Mouse (Mus musculus) stomach, embryonic 14.5 days (tissue): ENCODE data around the gene Pdss2. TPM values are rescaled to one million over a fixed set of nuclear protein-coding genes. Genes with fewer than 3 reads are reported as not detected.

Source experiments
- ATAC-seq: fragments of 200-750 bp; cut with Nextera tagmentation; 2 replicates; pipeline ENCODE4 v1.8.0; 2017; ENCODE audit warnings: low read depth, moderate TSS enrichment; ENCODE audit not compliant: insufficient number of reproducible peaks, insufficient read depth, low FRiP score
- H3K27ac ChIP-seq: fragments of 300-500 bp; sonication (generic); 2 replicates; pipeline ENCODE4 v1.5.1; 2014; ENCODE audit warnings: mild to moderate bottlenecking, low read length, moderate library complexity, mixed read lengths
- H3K27me3 ChIP-seq: fragments of 300-500 bp; sonication (generic); 2 replicates; pipeline ENCODE4 v1.6.1; 2014; ENCODE audit warnings: low read length, control low read depth, mixed read lengths; ENCODE audit not compliant: control insufficient read depth, insufficient read depth
- H3K36me3 ChIP-seq: fragments of 300-500 bp; sonication (generic); 2 replicates; pipeline ENCODE4 v1.6.1; 2014; ENCODE audit warnings: mild to moderate bottlenecking, control low read depth, low read length, moderate library complexity, mixed read lengths; ENCODE audit not compliant: control insufficient read depth, insufficient read depth
- H3K4me1 ChIP-seq: fragments of 300-500 bp; sonication (generic); 2 replicates; pipeline ENCODE4 v1.6.1; 2014; ENCODE audit warnings: low read length, control low read depth, mixed read lengths; ENCODE audit not compliant: control insufficient read depth, insufficient read depth
- H3K4me2 ChIP-seq: fragments of 300-500 bp; sonication (generic); replicated peaks from 2 replicates; pipeline ENCODE4 v1.6.1; 2014; ENCODE audit warnings: low read depth, low read length, control low read depth
- H3K4me3 ChIP-seq: fragments of 300-500 bp; sonication (generic); 2 replicates; pipeline ENCODE4 v1.5.1; 2014; ENCODE audit warnings: low read depth, low read length, control low read depth
- H3K9ac ChIP-seq: fragments of 300-500 bp; sonication (generic); replicated peaks from 2 replicates; pipeline ENCODE4 v1.6.1; 2014; ENCODE audit warnings: low read depth, mild to moderate bottlenecking, control low read depth, low read length, moderate library complexity, mixed read lengths
- H3K9me3 ChIP-seq: fragments of 300-500 bp; sonication (generic); 2 replicates; pipeline ENCODE4 v1.6.1; 2016; ENCODE audit warnings: low read depth, low read length, control low read depth; ENCODE audit not compliant: control insufficient read depth
- WGBS: fragments of 180-500 bp; shearing (Covaris S2); extraction: QIAGEN DNeasy Blood & Tissue Kit; methylation state at CpG from one replicate; pipeline ENCODE4 v1.1.7; 2014; 5-methylcytosine and 5-hydroxymethylcytosine counted together
- polyA plus RNA-seq: library from polyadenylated mRNA; unstranded; fragments of >200 nt; fragmentation: Nextera tagmentation; extraction: Ambion mirVana; gene quantifications from 2 replicates; pipeline ENCODE4 v1.2.1, GENCODE M21; 2014

Gene Pdss2
- polyA plus RNA-seq, 1 experiment from 2014 or later, result 13.1 TPM

DNA sequence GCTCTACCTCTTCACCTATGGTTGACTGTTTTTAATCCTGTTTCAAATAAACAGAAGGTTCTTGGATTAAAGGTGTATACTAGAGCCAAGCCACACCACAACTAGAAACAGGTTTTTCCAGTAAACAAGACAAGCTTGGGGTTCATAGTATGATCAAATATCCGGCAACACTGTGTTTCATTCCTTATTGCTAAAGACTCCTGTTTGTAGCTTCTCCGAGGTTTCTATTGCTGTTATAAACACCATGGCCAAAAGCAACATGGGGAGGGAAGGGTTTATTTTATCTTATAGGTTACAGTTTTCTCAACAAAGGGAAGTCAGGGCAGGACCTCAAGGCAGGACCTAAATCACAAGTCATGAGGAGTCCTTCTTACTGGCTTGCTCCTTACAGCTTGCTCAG lies 8.0 kb downstream of the Pdss2 start:
- H3K27me3 ChIP-seq, result no peaks in the 10 kb centered on the region
- no peak overlapping the region for H3K9ac ChIP-seq
- ATAC-seq, result no peak
- 85% methylated on average over 2 of the region's 2 CpGs for WGBS
- no peaks in the 10 kb centered on the region for H3K4me1 ChIP-seq
- H3K36me3 ChIP-seq, result no peaks in the 10 kb centered on the region
- no peak overlapping the region for H3K4me3 ChIP-seq
- no peak overlapping the region for H3K27ac ChIP-seq
- no peak overlapping the region for H3K4me2 ChIP-seq
- no peaks in the 10 kb centered on the region for H3K9me3 ChIP-seq

DNA sequence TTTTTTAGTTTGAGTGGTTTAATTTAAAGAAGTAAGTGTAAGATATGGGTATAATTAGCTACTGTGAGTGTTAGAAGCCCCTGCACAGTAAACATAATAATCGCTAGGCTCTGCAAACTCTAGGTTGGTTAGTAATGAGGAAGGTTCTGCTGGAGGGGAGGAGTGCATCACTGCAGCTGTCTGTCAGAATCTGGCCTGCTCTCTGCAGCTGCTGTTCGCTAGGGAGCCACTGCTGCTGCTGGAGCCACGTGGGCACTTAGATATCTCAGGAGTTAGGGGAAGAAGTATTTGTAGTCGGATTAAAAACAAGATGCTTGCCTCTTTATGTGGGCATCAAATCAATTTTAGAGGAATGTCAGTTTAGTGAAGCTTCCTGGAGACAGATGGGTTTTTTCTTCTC lies 13.2 kb downstream of the Pdss2 start:
- H3K27me3 ChIP-seq, result no peaks in the 10 kb centered on the region
- ATAC-seq, result no peak
- no peak overlapping the region for H3K9ac ChIP-seq
- H3K4me3 ChIP-seq, result no peak overlapping the region
- no peaks in the 10 kb centered on the region for H3K36me3 ChIP-seq
- WGBS, result 58% methylated on average over 4 of the region's 4 CpGs
- H3K4me2 ChIP-seq, result no peak overlapping the region
- H3K27ac ChIP-seq, result no peak overlapping the region
- no peaks in the 10 kb centered on the region for H3K9me3 ChIP-seq
- no peaks in the 10 kb centered on the region for H3K4me1 ChIP-seq

DNA sequence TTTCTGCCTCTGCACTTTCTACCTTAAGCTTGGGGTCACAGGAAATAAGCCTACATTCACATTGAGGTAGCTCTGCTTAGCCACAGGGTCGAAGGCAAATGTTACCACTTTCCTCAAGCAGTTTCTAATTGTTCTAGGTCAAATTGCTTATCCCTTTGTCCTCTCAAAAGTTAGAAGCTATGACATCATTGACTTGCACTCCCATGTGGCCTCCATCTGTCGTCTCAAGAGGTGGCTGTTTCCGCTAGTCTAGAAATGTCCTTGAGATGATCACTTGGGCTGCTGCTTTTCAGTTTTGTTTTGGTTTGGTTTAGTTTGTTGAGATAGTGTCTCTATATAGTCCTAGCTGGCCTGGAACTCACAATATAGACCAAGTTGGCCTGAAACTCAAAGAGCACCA lies 13.7 kb downstream of the Pdss2 start:
- Histone ChIP-seq H3K9me3 (peaks cover 3% of the 10 kb centered on the region; the same call in 1 of the 2 replicates), H3K27ac (no peak overlapping the region), H3K4me2 (no peak overlapping the region), H3K4me3 (no peak overlapping the region), H3K36me3 (no peaks in the 10 kb centered on the region), H3K9ac (no peak overlapping the region), H3K4me1 (no peaks in the 10 kb centered on the region), H3K27me3 (no peaks in the 10 kb centered on the region)
- WGBS, result 80% methylated on average over 3 of the region's 3 CpGs
- ATAC-seq, result no peak

DNA sequence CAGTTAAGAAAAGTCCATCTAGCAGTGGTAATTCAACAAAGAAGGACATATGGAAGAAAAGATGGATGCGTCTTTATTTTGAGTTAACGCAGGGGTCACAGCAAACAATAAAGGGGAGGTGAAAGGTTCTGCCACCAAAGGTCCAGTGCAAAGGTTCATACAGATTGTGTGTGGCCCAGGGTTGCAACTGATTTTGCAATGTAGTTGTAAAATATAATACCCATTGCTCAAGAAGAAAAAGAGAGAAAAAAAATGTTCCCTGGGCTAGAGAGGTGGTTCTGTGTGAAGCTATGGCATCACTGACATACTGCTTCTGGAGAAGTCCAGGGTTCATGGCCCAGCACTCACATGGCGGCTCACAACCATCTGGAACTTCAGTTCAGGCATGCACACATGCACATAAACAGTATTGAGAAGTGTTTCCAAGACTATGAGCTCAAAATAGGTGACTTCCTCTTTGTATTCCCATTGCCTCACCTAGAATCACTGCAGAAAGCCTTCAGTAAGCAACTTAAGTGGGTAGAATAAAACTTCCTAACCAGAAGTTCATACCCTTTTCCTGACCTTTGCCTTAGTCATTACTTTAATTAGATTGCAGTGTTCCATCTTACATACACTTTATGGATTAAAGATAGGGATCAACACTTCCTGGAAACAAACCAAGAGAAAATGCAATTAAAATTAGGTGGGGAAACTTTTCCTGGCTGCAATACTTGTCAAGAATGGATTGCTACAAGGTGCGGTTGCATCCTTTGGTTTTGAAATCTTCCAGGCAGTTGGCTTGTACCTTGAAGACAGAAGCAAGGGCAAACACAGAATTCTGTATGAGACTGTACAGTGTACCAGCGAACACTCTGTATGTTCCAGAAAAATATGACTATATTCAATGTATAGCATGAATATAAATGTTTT lies 14.7 kb downstream of the Pdss2 start:
- H3K27ac ChIP-seq, result no peak overlapping the region
- WGBS, result 94% methylated on average over 5 of the region's 5 CpGs
- H3K9ac ChIP-seq, result no peak overlapping the region
- no peaks in the 10 kb centered on the region for H3K4me1 ChIP-seq
- peaks cover 5% of the 10 kb centered on the region; the same call in 1 of the 2 replicates for H3K9me3 ChIP-seq
- H3K4me3 ChIP-seq, result no peak overlapping the region
- no peak overlapping the region for H3K4me2 ChIP-seq
- no peaks in the 10 kb centered on the region for H3K27me3 ChIP-seq
- no peak for ATAC-seq
- no peaks in the 10 kb centered on the region for H3K36me3 ChIP-seq

DNA sequence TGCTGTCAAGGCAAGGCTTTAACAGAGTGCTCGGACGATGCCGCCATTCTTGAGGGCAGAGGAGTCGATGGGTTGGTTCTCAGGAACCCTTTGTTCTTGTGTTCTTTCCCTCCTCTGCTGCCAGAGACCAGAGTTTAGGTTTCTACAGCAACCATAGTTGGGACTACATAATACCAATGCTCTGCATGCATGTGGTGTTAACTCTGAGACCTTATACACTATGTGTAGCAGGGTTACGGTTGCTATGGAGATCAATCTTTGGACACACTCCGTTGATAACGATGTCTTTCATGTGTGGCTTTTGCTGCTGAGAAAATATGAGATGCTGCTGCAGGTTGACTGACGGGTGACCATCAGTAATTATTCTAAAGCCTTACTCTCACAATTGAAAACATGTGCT lies 20.9 kb downstream of the Pdss2 start:
- H3K4me2 ChIP-seq, result no peak overlapping the region
- H3K4me3 ChIP-seq, result no peak overlapping the region
- no peaks in the 10 kb centered on the region for H3K27me3 ChIP-seq
- no peaks in the 10 kb centered on the region for H3K36me3 ChIP-seq
- no peak for ATAC-seq
- H3K9ac ChIP-seq, result no peak overlapping the region
- WGBS, result 87% methylated on average over 8 of the region's 8 CpGs
- H3K4me1 ChIP-seq, result no peaks in the 10 kb centered on the region
- no peak overlapping the region for H3K27ac ChIP-seq
- H3K9me3 ChIP-seq, result peaks cover 5% of the 10 kb centered on the region; the same call in 1 of the 2 replicates

DNA sequence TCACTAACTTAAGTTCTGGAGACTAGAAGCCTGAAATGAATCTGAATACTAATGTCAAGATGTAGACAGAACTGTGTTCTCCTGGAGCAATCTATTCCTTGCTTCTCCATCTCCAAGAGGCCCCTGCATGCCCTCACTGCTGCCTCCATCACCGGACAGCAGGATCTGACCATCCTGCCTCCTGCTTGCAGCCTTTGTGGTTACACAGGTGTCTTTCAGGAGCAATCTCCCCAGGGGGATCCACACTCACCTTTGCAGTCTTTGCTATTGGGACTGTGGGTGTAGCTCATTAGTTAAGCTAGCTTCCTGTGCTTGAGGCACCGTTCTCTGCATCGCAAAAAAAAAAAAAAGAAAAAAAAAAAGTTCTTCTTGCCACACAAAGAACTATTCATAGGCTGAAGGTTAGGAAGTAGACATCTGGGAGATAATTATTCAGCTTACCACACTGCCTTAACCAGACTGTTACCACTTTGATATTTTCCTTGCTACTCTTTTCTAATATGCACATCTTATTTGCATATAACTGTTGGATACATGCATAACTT lies 23.0 kb downstream of the Pdss2 start:
- Histone ChIP-seq H3K27ac (no peak overlapping the region), H3K9ac (no peak overlapping the region), H3K4me1 (peaks cover 4% of the 10 kb centered on the region; the same call in 1 of the 2 replicates), H3K36me3 (no peaks in the 10 kb centered on the region), H3K4me2 (no peak overlapping the region), H3K27me3 (no peaks in the 10 kb centered on the region), H3K4me3 (no peak overlapping the region), H3K9me3 (peaks cover 5% of the 10 kb centered on the region; the same call in 1 of the 2 replicates)
- ATAC-seq, result no peak
- 46% methylated on average over 3 of the region's 3 CpGs for WGBS

DNA sequence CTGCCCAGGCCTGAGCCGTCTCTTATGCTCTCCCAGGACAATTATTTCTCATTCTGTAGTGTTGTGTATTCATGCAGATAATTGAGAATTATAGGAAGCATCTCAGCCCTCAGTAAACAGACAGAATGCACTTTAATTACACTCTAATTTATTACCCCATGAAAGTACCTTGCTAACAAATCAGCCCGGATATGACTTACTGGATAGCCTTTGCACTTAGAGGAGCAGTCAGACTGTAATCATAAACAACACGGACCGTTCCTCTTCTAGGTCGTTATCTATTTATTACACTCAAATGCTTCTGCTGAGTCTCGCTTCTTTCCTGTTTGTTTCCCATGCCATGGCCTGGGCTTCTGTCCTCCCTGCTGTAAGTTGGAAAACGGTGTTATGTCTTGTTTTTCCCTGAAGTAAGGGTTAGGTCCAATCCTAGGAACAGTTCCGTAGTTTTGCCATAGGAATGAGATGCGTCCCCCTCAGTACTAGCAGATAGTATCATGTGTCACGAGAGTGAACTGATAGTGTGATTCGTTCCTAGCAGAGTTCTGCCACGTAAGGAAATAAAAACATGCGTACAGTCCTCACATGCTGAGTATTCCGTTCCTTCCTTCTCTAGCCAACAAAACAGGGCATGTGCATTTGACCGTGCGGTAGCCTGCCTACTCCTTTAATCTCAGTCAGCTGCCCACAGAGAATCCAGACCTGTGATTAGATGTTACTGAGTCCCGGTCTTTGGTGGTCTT lies 24.3 kb downstream of the Pdss2 start:
- no peaks in the 10 kb centered on the region for H3K27me3 ChIP-seq
- no peak overlapping the region for H3K4me2 ChIP-seq
- WGBS, result 62% methylated on average over 17 of the region's 17 CpGs
- H3K4me3 ChIP-seq, result no peak overlapping the region
- ATAC-seq, result no peak
- H3K9ac ChIP-seq, result no peak overlapping the region
- no peaks in the 10 kb centered on the region for H3K9me3 ChIP-seq
- H3K27ac ChIP-seq, result no peak overlapping the region
- no peaks in the 10 kb centered on the region for H3K36me3 ChIP-seq
- peaks cover 4% of the 10 kb centered on the region; the same call in 1 of the 2 replicates for H3K4me1 ChIP-seq

DNA sequence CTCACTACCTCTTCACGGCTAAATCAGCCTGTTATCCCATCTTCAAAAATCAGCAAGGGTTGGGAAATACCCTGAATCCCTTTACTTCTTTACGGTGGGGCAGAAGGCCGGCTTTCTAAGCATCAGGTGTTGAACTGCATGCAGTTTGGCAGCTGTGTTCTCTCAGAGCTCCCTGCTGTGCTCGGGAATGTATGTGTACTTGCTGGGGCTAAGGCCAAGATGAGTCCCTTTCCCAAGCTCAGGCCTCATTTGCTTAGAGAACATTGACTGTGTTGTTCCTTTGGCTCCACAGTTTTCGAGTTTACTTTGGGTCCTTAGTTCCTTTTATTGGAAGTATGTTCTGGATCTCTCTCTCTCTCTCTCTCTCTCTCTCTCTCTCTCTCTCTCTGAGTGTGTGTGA lies 26.7 kb downstream of the Pdss2 start:
- H3K4me3 ChIP-seq, result no peak overlapping the region
- H3K9ac ChIP-seq, result no peak overlapping the region
- no peak for ATAC-seq
- peak overlapping the region; percentile 48; the same call in 1 of the 2 replicates for H3K27ac ChIP-seq
- H3K27me3 ChIP-seq, result no peaks in the 10 kb centered on the region
- no peak overlapping the region for H3K4me2 ChIP-seq
- H3K4me1 ChIP-seq, result peaks cover 6% of the 10 kb centered on the region; the same call in 1 of the 2 replicates
- WGBS, result 32% methylated on average over 5 of the region's 5 CpGs
- H3K36me3 ChIP-seq, result no peaks in the 10 kb centered on the region
- H3K9me3 ChIP-seq, result no peaks in the 10 kb centered on the region
